Mouse (Mus musculus) CH12.LX (cell line): ENCODE measurements around the gene Pcsk2.

Experiments
- BHLHE40 ChIP-seq: IDR thresholded peaks from 2 replicates; pipeline ENCODE4 v1.6.1; 2011; ENCODE audit warnings: mild to moderate bottlenecking, low read depth, low read length, improper control_type of control experiment
- EP300 ChIP-seq: IDR thresholded peaks from 2 replicates; pipeline ENCODE4 v1.6.1; 2011; ENCODE audit warnings: low read length, improper control_type of control experiment
- USF2 ChIP-seq: conservative IDR thresholded peaks from 2 replicates; pipeline ENCODE4 v1.6.1; 2011; ENCODE audit warnings: low read depth, low read length, improper control_type of control experiment

DNA sequence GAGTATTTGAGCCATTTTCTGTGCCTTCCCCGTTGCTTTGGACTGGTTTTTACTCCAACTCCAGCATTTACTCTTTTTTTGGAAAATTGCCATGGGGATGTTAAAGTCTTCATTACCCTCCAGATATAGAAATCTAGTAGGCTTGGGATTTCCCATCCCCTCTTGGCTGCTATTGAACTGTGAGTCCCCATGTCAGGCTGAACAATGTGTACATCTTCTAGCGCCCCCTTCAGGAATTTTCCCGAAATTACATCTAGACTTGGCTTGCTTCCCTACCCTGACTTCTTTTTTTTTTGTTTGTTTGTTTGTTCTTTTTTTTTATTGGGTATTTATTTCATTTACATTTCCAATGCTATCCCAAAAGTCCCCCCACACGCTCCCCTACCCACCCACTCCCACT lies 163.3 kb downstream of the Pcsk2 start:
- no peak for TF ChIP-seq USF2
- no peak for TF ChIP-seq BHLHE40
- no peak for TF ChIP-seq EP300
